Mouse (Mus musculus) ES-Bruce4 (cell line): Measurements from ENCODE around the gene Taok2.

Experiments used
- CTCF ChIP-seq: IDR thresholded peaks from one replicate; pipeline ENCODE4 v1.8.1; 2011; ENCODE audit warnings: low read depth, low read length
- EP300 ChIP-seq: IDR thresholded peaks from 2 replicates; pipeline ENCODE4 v1.6.1; 2011; ENCODE audit warnings: low read depth, low read length; ENCODE audit not compliant: insufficient read depth
- POLR2A ChIP-seq: IDR thresholded peaks from one replicate; pipeline ENCODE4 v1.8.1; 2011; ENCODE audit warnings: low read length; ENCODE audit not compliant: insufficient read depth

DNA sequence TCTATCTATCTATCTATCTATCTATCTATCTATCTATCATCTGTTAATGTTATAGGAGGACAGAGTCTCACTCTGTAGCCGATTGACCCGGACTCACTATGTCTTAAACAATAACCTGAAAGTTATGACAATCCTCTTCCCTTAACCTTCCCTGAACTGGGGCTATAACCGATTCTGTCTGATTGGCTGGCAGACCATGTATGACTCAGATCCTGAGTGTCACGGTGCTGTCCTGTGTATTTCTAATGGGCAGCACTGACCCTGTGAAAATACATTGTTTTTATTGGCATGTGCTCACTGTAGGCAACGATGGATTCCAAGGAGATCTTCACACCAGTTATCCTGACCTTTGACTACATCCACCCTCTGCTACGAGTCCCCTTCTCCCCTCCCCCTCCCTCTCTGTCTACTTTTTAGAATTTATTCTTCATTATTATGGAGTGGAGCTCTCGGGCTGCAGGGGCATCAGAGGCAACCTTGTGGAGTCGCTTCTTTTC, 68.7 kb downstream of the Taok2 start:
- TF ChIP-seq CTCF (no peak), POLR2A (no peak), EP300 (no peak)
